Mouse (Mus musculus): ENCODE results near the gene Gria3. TPM values are rescaled to one million over a fixed set of nuclear protein-coding genes. Genes with fewer than 3 reads are reported as not detected.

The Gria3 gene
- total RNA-seq, 2 experiments from 2014 or later, result 164 to 176 TPM

- no peak overlapping the region for H3K4me3 ChIP-seq
- DNase-seq (ENCODE audit: low spot score in 2 of 2), result peak; percentile 10 to 27
- no peak overlapping the region for H3K27ac ChIP-seq
- peak; percentile 82 for TF ChIP-seq CTCF (conservative IDR thresholded peaks at IDR 0.05)
Measured at GRCm38 (mm10) chrX:41614920-41615319, 214.3 kb downstream of the Gria3 start.

- TF ChIP-seq CTCF (conservative IDR thresholded peaks at IDR 0.05), result no peak
- no peak overlapping the region for H3K4me3 ChIP-seq
- no peak for DNase-seq (ENCODE audit: low spot score in 2 of 2)
- H3K27ac ChIP-seq, result no peak overlapping the region
Measured at GRCm38 (mm10) chrX:41616928-41617327, 216.3 kb downstream of the Gria3 start.

GRCm38 (mm10) chrX:41618396-41618795 lies 217.7 kb downstream of the Gria3 start:
- Histone ChIP-seq H3K27ac (no peak overlapping the region), H3K4me3 (no peak overlapping the region)
- DNase-seq (ENCODE audit: low spot score in 2 of 2), result no peak
- no peak for TF ChIP-seq CTCF (conservative IDR thresholded peaks at IDR 0.05)

GRCm38 (mm10) chrX:41633576-41633975 lies 232.9 kb downstream of the Gria3 start:
- Histone ChIP-seq H3K27ac (no peak overlapping the region), H3K4me3 (no peak overlapping the region)

GRCm38 (mm10) chrX:41644954-41645353 lies 244.3 kb downstream of the Gria3 start:
- peak; percentile 26 for TF ChIP-seq CTCF (conservative IDR thresholded peaks at IDR 0.05)
- no peak overlapping the region for H3K4me3 ChIP-seq
- H3K27ac ChIP-seq, result no peak overlapping the region
- DNase-seq (ENCODE audit: low spot score in 2 of 2), result no peak

More at GRCm38 (mm10) chrX:41633576-41633975, 232.9 kb downstream of the Gria3 start:
- TF ChIP-seq CTCF (conservative IDR thresholded peaks at IDR 0.05), result no peak
- DNase-seq (ENCODE audit: low spot score in 2 of 2), result no peak

GRCm38 (mm10) chrX:41657791-41658190 lies 257.1 kb downstream of the Gria3 start:
- no peak overlapping the region for H3K4me3 ChIP-seq
- no peak for DNase-seq (ENCODE audit: low spot score in 2 of 2)
- no peak overlapping the region for H3K27ac ChIP-seq
- TF ChIP-seq CTCF (conservative IDR thresholded peaks at IDR 0.05), result no peak

GRCm38 (mm10) chrX:41688869-41689268 lies 288.2 kb downstream of the Gria3 start:
- Histone ChIP-seq H3K4me3 (no peak overlapping the region), H3K27ac (no peak overlapping the region)
- TF ChIP-seq CTCF (conservative IDR thresholded peaks at IDR 0.05), result no peak
- no peak for DNase-seq (ENCODE audit: low spot score in 2 of 2)

- H3K4me3 ChIP-seq, result no peak overlapping the region
- DNase-seq (ENCODE audit: low spot score in 2 of 2), result no peak
- TF ChIP-seq CTCF (conservative IDR thresholded peaks at IDR 0.05), result no peak
- no peak overlapping the region for H3K27ac ChIP-seq
Measured at GRCm38 (mm10) chrX:41692076-41692475, 291.4 kb downstream of the Gria3 start.

Small RNAs within 50 kb of the gene (microRNA-seq; reads per million reads assigned to microRNA genes)
- gene Gm22413, result 0 reads per million in 2 experiments
